Mouse (Mus musculus) limb, embryonic 12.5 days (tissue): ENCODE measurements around the gene Gpr119. TPM values are rescaled to one million over a fixed set of nuclear protein-coding genes. Genes with fewer than 3 reads are reported as not detected.

Source experiments
- ATAC-seq: fragments of 200-750 bp; cut with Nextera tagmentation; 2 replicates; pipeline ENCODE4 v1.8.0; 2017; ENCODE audit warnings: low read depth, moderate TSS enrichment; ENCODE audit not compliant: insufficient number of reproducible peaks, insufficient read depth, low FRiP score, low TSS enrichment
- H3K27ac ChIP-seq: fragments of 300-500 bp; sonication (generic); 2 replicates; pipeline ENCODE4 v1.5.1; 2016; ENCODE audit warnings: mild to moderate bottlenecking, moderate library complexity
- H3K27me3 ChIP-seq: fragments of 300-500 bp; sonication (generic); 2 replicates; pipeline ENCODE4 v1.6.1; 2016; ENCODE audit warnings: mild to moderate bottlenecking, moderate library complexity
- H3K36me3 ChIP-seq: fragments of 300-500 bp; sonication (generic); 2 replicates; pipeline ENCODE4 v1.6.1; 2016; ENCODE audit warnings: mild to moderate bottlenecking, moderate library complexity
- H3K4me1 ChIP-seq: fragments of 300-500 bp; sonication (generic); replicated peaks from 2 replicates; pipeline ENCODE4 v1.6.1; 2016
- H3K4me2 ChIP-seq: fragments of 300-500 bp; sonication (generic); 2 replicates; pipeline ENCODE4 v1.6.1; 2016; ENCODE audit warnings: mild to moderate bottlenecking, moderate library complexity
- H3K4me3 ChIP-seq: fragments of 300-500 bp; sonication (generic); replicated peaks from 2 replicates; pipeline ENCODE4 v1.5.1; 2016; ENCODE audit warnings: mild to moderate bottlenecking
- H3K9ac ChIP-seq: fragments of 300-500 bp; sonication (generic); replicated peaks from 2 replicates; pipeline ENCODE4 v1.6.1; 2016; ENCODE audit warnings: mild to moderate bottlenecking, moderate library complexity
- H3K9me3 ChIP-seq: fragments of 300-500 bp; sonication (generic); 2 replicates; pipeline ENCODE4 v1.6.1; 2016; ENCODE audit warnings: mild to moderate bottlenecking, moderate library complexity
- WGBS: fragments of 180-500 bp; shearing (Covaris S2); methylation state at CpG from one replicate; pipeline ENCODE4 v1.1.7; 2016; 5-methylcytosine and 5-hydroxymethylcytosine counted together
- polyA plus RNA-seq: library from polyadenylated mRNA; unstranded; fragments of >200 nt; fragmentation: Nextera tagmentation; extraction: Ambion mirVana; gene quantifications from 2 replicates; pipeline ENCODE4 v1.2.1, GENCODE M21; 2016

Gene Gpr119
- polyA plus RNA-seq, result not detected in 2 replicates

DNA sequence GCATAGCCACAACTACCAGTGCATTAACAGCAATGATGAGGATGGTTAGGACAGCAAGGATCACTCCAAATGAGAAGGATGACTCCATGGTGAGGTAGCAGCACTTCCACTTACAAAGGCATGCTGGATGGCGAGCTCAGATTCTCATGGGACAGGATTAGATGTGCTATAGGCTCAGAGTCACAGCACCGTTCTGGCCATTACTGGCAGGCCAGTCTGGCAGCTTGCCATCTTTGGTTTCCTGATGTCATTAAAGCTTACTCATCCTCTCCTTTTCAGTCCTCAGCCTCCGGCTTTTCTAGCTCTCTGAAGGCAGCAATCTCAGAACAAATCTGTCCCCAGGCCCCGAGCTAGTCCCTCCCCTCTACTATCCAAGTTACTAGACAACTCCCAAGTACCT, at the start of gene Gpr119:
Gene Gpr119 (minus strand): TSS at position 308 of the 400 bp plus-strand sequence.
- no peak within 1 kb of the TSS for H3K9ac ChIP-seq
- no peak for ATAC-seq
- H3K27ac ChIP-seq, result no peak within 1 kb of the TSS
- no peaks in the 10 kb centered on the region for H3K27me3 ChIP-seq
- no peak within 1 kb of the TSS for H3K4me2 ChIP-seq
- H3K36me3 ChIP-seq, result no peaks in the 10 kb centered on the region
- H3K4me3 ChIP-seq, result no peak within 1 kb of the TSS
- no peaks in the 10 kb centered on the region for H3K4me1 ChIP-seq
- WGBS, result 73% methylated on average over 4 of the region's 4 CpGs
- no peaks in the 10 kb centered on the region for H3K9me3 ChIP-seq

DNA sequence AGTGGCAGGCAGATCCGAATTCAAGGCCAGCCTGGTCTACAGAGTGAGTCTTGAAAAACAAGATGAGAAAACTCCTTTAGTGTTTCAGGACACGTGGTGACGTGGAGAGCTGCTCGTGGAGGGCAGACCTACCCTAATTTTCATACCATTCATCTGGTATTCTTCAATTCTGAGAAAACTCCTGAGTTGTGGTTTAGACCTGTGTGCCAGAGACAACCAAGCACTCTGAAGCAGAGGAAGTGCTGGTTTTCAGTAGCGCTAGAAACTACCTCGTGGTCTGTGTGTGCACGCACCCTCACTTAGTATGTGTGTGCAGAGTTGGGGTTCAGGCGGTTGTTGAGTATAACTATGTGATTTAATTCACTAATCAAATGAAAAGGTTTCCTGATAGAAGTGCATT, 38.6 kb upstream of the Gpr119 start:
- Histone ChIP-seq H3K36me3 (peaks cover 16% of the 10 kb centered on the region; the same call in 1 of the 2 replicates), H3K9me3 (no peaks in the 10 kb centered on the region), H3K4me2 (no peak overlapping the region), H3K9ac (no peak overlapping the region), H3K4me1 (no peaks in the 10 kb centered on the region), H3K27ac (no peak overlapping the region), H3K4me3 (no peak overlapping the region), H3K27me3 (no peaks in the 10 kb centered on the region)
- WGBS, result 93% methylated on average over 8 of the region's 8 CpGs
- no peak for ATAC-seq

DNA sequence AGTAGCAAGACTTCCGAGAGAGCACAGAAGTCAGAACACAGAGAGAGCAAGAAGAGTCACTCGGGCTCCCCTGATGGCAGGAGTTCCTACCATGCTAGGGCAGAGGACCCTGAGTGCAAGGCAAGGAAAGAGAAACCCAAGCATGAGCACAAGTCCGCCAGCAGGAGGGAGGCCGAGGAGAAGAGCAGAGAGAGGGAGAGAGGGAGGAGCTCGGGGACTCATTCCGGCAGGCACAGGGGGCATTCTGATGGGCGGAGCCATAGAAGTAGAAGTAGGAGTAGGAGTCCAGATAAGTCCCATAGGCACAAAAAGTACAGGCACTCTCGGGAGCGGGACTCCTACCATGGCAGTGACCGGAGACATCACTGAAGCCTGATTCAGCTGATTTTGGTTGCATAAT, 35.4 kb upstream of the Gpr119 start:
- Histone ChIP-seq H3K27me3 (no peaks in the 10 kb centered on the region), H3K4me2 (no peak overlapping the region), H3K4me3 (no peak overlapping the region), H3K9me3 (no peaks in the 10 kb centered on the region), H3K9ac (no peak overlapping the region), H3K27ac (no peak overlapping the region), H3K36me3 (peaks cover 24% of the 10 kb centered on the region; the same call in 1 of the 2 replicates), H3K4me1 (no peaks in the 10 kb centered on the region)
- ATAC-seq, result no peak
- WGBS, result 78% methylated on average over 10 of the region's 10 CpGs

DNA sequence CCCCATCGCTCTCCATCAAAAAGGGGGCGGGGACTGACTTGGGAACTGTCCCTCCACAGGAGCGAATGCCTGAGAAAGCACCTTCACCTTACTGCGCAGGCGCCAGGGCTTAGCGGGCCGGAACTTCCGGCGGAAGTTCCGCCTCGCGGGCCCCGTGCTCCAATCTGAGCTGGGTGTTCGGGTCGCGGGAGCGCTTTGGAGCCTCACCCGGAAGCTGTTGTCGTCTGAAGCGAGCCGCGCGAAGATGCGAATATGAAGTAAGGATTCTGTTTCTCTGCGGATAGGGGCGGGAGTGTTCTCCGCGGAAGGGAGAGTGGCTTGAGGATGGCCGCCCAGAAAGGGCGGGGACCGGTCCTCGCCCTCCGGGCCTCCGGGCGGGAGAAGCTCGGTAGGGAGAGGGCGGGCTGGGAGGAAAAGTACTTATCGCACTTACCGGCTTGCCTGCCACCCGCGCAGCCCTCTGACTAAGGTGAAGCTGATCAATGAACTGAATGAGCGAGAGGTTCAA, 20.6 kb upstream of the Gpr119 start, which contains the start of gene Rbmx2:
Gene Rbmx2 (plus strand): TSS at position 141 of the 508 bp plus-strand sequence.
- H3K4me2 ChIP-seq, result peak within 1 kb of the TSS; percentile 60
- H3K27ac ChIP-seq, result no peak within 1 kb of the TSS
- H3K9ac ChIP-seq, result peak within 1 kb of the TSS; percentile 66
- H3K36me3 ChIP-seq, result 0 out of 2 replicates have a peak, but pooled peaks cover 3% of the 10 kb centered on the region
- H3K9me3 ChIP-seq, result no peaks in the 10 kb centered on the region
- WGBS, result 15% methylated on average over 42 of the region's 42 CpGs
- H3K4me1 ChIP-seq, result peaks cover 2% of the 10 kb centered on the region; the same call in 1 of the 2 replicates
- peak; percentile 90 for ATAC-seq
- no peaks in the 10 kb centered on the region for H3K27me3 ChIP-seq
- H3K4me3 ChIP-seq, result peak within 1 kb of the TSS; percentile 58

DNA sequence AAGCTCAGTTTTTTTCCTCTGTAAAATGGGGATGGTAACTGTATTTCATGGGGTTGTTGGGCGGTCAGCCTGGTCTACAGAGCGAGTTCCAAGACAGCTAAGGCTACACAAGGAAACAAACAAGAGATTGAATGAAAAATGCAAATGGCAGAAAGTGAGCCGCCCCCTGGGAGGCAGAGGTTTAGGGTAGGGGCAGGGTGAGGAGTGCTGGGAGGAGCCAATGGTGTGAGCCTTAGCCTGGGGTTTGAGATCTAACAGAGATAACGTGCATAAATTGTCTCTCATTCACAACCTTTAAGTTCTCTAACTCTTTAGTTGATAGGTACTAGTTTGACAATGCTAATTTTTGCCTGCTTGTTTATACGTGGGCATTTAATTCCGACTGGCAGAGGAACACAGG, 20.2 kb upstream of the Gpr119 start:
- no peaks in the 10 kb centered on the region for H3K27me3 ChIP-seq
- WGBS, result 12% methylated on average over 6 of the region's 6 CpGs
- no peak overlapping the region for H3K27ac ChIP-seq
- peak overlapping the region; percentile 58 for H3K4me3 ChIP-seq
- peak; percentile 72 for ATAC-seq
- no peaks in the 10 kb centered on the region for H3K9me3 ChIP-seq
- no peak overlapping the region for H3K9ac ChIP-seq
- H3K36me3 ChIP-seq, result 0 out of 2 replicates have a peak, but pooled peaks cover 3% of the 10 kb centered on the region
- peaks cover 2% of the 10 kb centered on the region; the same call in 1 of the 2 replicates for H3K4me1 ChIP-seq
- H3K4me2 ChIP-seq, result peak overlapping the region; percentile 48

DNA sequence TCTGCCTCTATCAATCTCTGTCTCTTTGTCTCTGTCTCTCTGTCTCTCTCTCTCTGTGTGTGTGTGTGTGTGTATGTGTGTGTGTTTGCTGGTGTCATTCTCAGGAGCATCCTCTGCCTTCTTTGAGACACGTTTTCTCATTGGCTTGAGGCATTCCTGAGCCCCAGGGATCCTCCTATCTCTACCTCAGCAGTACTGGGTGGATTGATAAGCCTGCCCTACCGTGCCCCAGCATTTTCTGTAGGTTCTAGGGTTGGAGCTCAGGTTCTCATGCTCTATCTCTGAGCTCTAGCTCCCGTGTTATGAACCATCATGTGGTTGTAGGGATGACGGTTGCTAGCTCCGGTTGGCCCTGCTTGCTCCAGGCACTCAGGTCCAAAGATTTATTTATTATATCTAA, 9.6 kb upstream of the Gpr119 start:
- no peak overlapping the region for H3K4me2 ChIP-seq
- no peak overlapping the region for H3K27ac ChIP-seq
- WGBS, result 78% methylated on average over 5 of the region's 5 CpGs
- no peaks in the 10 kb centered on the region for H3K27me3 ChIP-seq
- no peaks in the 10 kb centered on the region for H3K9me3 ChIP-seq
- no peaks in the 10 kb centered on the region for H3K4me1 ChIP-seq
- H3K9ac ChIP-seq, result no peak overlapping the region
- H3K4me3 ChIP-seq, result no peak overlapping the region
- H3K36me3 ChIP-seq, result no peaks in the 10 kb centered on the region
- no peak for ATAC-seq

DNA sequence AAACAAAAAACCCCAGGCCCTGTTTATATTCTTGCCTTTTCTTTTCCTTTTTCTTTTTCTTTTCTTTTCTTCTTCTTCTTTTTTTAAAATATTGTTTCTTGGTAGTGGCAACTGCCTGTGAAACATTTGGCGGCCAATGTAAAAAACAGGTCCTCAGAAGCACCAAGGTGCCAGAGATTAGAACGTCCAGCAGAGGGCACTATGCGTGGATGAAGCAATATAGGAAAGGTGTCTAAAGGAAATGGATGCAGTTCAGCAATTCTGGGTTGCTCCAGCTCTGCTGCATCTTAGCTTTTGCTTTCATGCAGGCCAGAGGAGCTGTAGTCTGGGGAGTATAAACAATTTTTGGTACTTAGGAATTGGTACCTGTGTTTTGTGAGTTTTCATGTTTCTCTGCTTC, 9.2 kb upstream of the Gpr119 start:
- Histone ChIP-seq H3K4me1 (no peaks in the 10 kb centered on the region), H3K4me2 (no peak overlapping the region), H3K9me3 (no peaks in the 10 kb centered on the region), H3K27ac (no peak overlapping the region), H3K9ac (no peak overlapping the region), H3K36me3 (no peaks in the 10 kb centered on the region), H3K4me3 (no peak overlapping the region), H3K27me3 (no peaks in the 10 kb centered on the region)
- no peak for ATAC-seq
- 25% methylated on average over 3 of the region's 3 CpGs for WGBS

DNA sequence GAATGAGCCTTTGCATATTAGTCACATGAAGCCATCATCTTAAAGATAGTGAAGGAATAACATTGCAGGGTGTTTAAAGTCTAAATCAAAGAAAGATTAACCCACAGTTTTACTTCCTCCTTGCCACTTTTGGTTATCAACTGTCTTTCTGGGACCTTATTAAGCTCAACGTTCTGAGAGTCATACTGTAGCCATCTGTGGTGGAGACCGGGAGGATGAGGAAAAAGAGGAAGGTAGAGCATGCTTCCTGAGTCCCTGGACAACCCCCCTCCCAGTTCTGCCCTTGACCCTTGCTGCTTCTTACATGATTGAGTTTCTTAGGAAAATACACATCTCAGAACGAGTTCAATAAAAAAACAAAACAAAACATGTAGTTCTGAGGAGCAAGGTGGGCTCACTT, 2.6 kb downstream of the Gpr119 start:
- Histone ChIP-seq H3K4me2 (no peak overlapping the region), H3K9me3 (no peaks in the 10 kb centered on the region), H3K27me3 (no peaks in the 10 kb centered on the region), H3K27ac (no peak overlapping the region), H3K36me3 (no peaks in the 10 kb centered on the region), H3K9ac (no peak overlapping the region), H3K4me1 (no peaks in the 10 kb centered on the region), H3K4me3 (no peak overlapping the region)
- 54% methylated on average over 3 of the region's 3 CpGs for WGBS
- no peak for ATAC-seq

DNA sequence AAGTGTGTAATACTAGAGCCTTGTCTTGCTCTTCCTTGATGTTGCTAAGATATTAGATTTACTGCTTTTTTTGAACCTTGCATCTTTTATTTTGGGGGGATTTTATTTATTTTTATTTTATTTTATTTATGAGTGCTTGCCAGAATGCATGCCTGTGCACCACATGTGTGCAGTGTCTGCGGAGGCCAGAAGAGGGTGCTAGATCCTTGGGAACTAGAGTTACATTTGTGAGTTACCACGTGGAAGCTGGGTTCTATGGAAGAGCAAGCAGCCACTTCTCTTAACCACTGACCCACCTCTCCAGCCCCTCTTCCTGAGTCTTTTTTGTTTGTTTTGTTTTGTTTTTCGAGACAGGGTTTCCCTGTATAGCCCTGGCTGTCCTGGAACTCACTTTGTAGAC, 4.7 kb downstream of the Gpr119 start:
- H3K4me3 ChIP-seq, result no peak overlapping the region
- no peak overlapping the region for H3K27ac ChIP-seq
- 63% methylated on average over 3 of the region's 3 CpGs for WGBS
- no peaks in the 10 kb centered on the region for H3K9me3 ChIP-seq
- no peak for ATAC-seq
- H3K36me3 ChIP-seq, result no peaks in the 10 kb centered on the region
- no peak overlapping the region for H3K9ac ChIP-seq
- H3K4me1 ChIP-seq, result no peaks in the 10 kb centered on the region
- H3K27me3 ChIP-seq, result no peaks in the 10 kb centered on the region
- H3K4me2 ChIP-seq, result no peak overlapping the region

DNA sequence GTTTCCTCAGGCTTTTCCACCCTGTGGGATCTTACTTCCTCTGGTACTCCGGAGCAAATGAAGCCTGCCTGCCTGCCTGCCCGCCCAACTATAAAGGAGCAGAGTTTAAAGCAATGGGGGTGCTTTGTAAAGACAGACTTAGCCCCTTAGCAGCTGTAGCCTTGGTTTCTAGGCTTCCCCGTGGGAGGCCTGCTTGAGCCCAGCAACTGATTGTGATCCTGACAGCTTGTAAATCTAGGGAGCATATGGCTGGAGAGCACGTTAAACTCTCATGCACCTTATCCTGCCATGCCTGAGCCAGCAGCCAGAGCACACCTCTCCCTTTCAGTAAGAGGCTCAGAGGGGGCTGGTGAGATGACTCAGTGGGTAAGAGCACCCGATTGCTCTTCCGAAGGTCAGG, 7.5 kb downstream of the Gpr119 start:
- no peak overlapping the region for H3K4me2 ChIP-seq
- H3K36me3 ChIP-seq, result no peaks in the 10 kb centered on the region
- no peak overlapping the region for H3K9ac ChIP-seq
- no peak overlapping the region for H3K4me3 ChIP-seq
- 27% methylated on average over 6 of the region's 6 CpGs for WGBS
- H3K27ac ChIP-seq, result no peak overlapping the region
- ATAC-seq, result no peak
- no peaks in the 10 kb centered on the region for H3K4me1 ChIP-seq
- H3K27me3 ChIP-seq, result no peaks in the 10 kb centered on the region
- H3K9me3 ChIP-seq, result no peaks in the 10 kb centered on the region

DNA sequence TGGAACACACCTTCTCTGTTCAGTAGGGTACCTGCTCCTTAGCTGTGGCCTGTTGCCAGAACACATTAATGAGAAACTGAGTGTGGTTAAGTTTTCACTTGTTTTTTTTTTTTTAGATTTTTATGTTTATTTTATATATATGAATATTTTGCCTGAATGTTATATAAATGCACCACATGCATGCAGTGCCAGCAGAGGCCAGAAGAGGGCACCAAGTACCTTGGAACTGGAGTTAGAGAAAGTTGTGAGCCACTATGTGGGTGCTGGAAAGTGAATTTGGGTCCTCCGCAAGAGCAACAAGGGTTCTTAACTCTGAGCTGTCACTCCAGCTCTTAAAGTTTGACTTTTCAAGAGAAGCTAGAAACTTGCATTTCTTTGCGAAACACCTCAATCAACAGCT, 30.2 kb downstream of the Gpr119 start:
- H3K4me3 ChIP-seq, result no peak overlapping the region
- H3K27ac ChIP-seq, result no peak overlapping the region
- no peaks in the 10 kb centered on the region for H3K36me3 ChIP-seq
- no peaks in the 10 kb centered on the region for H3K27me3 ChIP-seq
- no peak for ATAC-seq
- H3K9me3 ChIP-seq, result no peaks in the 10 kb centered on the region
- H3K4me1 ChIP-seq, result no peaks in the 10 kb centered on the region
- H3K9ac ChIP-seq, result no peak overlapping the region
- WGBS, result 84% methylated on average over 2 of the region's 2 CpGs
- no peak overlapping the region for H3K4me2 ChIP-seq

DNA sequence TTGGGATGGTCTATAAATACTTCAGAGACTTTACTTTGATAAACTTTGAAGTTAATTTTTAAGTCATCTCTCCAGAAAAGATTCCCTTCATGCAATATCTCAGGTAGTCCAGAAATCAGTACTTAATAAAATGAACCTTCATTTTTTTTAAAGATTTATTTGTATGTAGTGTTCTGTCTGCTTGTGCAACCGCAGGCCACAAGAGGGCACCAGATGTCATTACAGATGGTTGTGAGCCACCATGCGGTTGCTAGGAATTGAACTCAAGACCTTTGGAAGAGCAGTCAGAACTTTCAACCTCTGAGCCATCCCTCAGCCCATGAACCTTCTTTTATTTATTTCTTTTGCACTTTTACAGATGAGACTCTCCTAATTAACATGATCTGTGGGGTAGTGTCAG, 37.2 kb downstream of the Gpr119 start:
- H3K4me2 ChIP-seq, result no peak overlapping the region
- H3K27me3 ChIP-seq, result no peaks in the 10 kb centered on the region
- no peak for ATAC-seq
- no peak overlapping the region for H3K9ac ChIP-seq
- H3K27ac ChIP-seq, result no peak overlapping the region
- 56% methylated on average over 2 of the region's 2 CpGs for WGBS
- no peaks in the 10 kb centered on the region for H3K9me3 ChIP-seq
- H3K4me1 ChIP-seq, result no peaks in the 10 kb centered on the region
- no peaks in the 10 kb centered on the region for H3K36me3 ChIP-seq
- H3K4me3 ChIP-seq, result no peak overlapping the region
